Mouse (Mus musculus): ENCODE data around the gene Gal3st4. TPM values are rescaled to one million over a fixed set of nuclear protein-coding genes. Genes with fewer than 3 reads are reported as not detected.
"Not testable (repeated sequence)": the region's sequence is repeated elsewhere in the genome, so short reads cannot be mapped to it uniquely, and the experiment has no call there.

Gene Gal3st4
- polyA plus RNA-seq, 1 experiment, result not detected

DNA sequence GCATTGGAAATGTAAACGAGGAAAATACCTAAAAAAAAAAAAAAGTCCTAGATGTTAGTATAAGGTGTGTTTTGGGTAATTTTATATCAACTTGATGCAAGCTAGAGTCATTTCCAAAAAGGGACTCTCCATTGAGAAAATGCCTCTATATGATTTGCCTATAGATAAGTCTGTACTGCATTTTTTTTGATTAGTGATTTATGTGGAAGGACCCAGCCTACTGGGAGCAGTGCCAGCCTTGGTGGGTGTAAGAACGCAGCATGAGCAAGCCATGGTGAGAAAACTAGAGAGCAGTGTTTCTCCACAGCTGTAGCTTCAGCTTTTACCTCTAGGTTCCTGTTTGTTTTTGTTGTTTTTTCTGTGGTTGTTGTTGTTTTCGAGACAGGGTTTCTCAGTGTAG is 49.4 kb downstream of the Gal3st4 start:
- no peak for TF ChIP-seq MYOD1 (IDR thresholded peaks at IDR 0.05; ENCODE audit: control insufficient read depth in 1 of 3, insufficient read length in 2 of 3, low read depth in 2 of 3)
- TF ChIP-seq MAX (IDR thresholded peaks at IDR 0.05; ENCODE audit: low read depth), result no peak
- TF ChIP-seq REST (IDR thresholded peaks at IDR 0.05; ENCODE audit: insufficient read depth, insufficient read length), result no peak
- no peak for TF ChIP-seq TCF12 (IDR thresholded peaks at IDR 0.05; ENCODE audit: insufficient read depth, poor library complexity, severe bottlenecking)
- TF ChIP-seq POLR2AphosphoS2 (IDR thresholded peaks at IDR 0.05; ENCODE audit: insufficient read length, low read depth), result no peak
- no peak for TF ChIP-seq TCF3 (IDR thresholded peaks at IDR 0.05; ENCODE audit: insufficient read length, low read depth)
- no peak for TF ChIP-seq MYOG (IDR thresholded peaks at IDR 0.05; ENCODE audit: control insufficient read depth in 1 of 3, insufficient read depth in 1 of 3, insufficient read length in 2 of 3, low read depth in 2 of 3)
- TF ChIP-seq USF1 (IDR thresholded peaks at IDR 0.05; ENCODE audit: low read depth), result no peak
- no peak for TF ChIP-seq POLR2A (IDR thresholded peaks at IDR 0.05; ENCODE audit: insufficient read length, low read depth)
- no peak for TF ChIP-seq E2F4 (IDR thresholded peaks at IDR 0.05; ENCODE audit: insufficient read depth)
- TF ChIP-seq SRF (IDR thresholded peaks at IDR 0.05; ENCODE audit: control insufficient read depth, insufficient read length, low read depth), result no peak
- TF ChIP-seq CEBPB (IDR thresholded peaks at IDR 0.05; ENCODE audit: insufficient read depth, poor library complexity, severe bottlenecking), result no peak
- H3K36me3 ChIP-seq (ENCODE audit: control insufficient read depth, insufficient read depth), result no peaks in the 10 kb centered on the region
- H3K79me2 ChIP-seq (ENCODE audit: control insufficient read depth, insufficient read depth), result no peaks in the 10 kb centered on the region
- no peaks in the 10 kb centered on the region for H3K27me3 ChIP-seq (ENCODE audit: control insufficient read depth, insufficient read depth, insufficient read length)
- no peak overlapping the region for H3K4me2 ChIP-seq (ENCODE audit: low read depth)
- H3ac ChIP-seq (ENCODE audit: control insufficient read depth, insufficient read length), result no peak overlapping the region
- no peak overlapping the region for H3K4me3 ChIP-seq

- Histone ChIP-seq H3K36me3 (ENCODE audit: control insufficient read depth, insufficient read depth) (no peaks in the 10 kb centered on the region), H3K79me2 (ENCODE audit: control insufficient read depth, insufficient read depth) (no peaks in the 10 kb centered on the region), H3ac (ENCODE audit: control insufficient read depth, insufficient read length) (no peak overlapping the region), H3K27me3 (ENCODE audit: control insufficient read depth, insufficient read depth, insufficient read length) (no peaks in the 10 kb centered on the region), H3K4me3 (no peak overlapping the region), H3K4me2 (ENCODE audit: low read depth) (no peak overlapping the region)
- no peak for TF ChIP-seq USF1 (IDR thresholded peaks at IDR 0.05; ENCODE audit: low read depth)
- TF ChIP-seq MYOG (IDR thresholded peaks at IDR 0.05; ENCODE audit: control insufficient read depth in 1 of 3, insufficient read depth in 1 of 3, insufficient read length in 2 of 3, low read depth in 2 of 3), result no peak
Measured at GRCm38 (mm10) chr5:138222111-138222510, 50.5 kb downstream of the Gal3st4 start.

- Histone ChIP-seq H3K27me3 (ENCODE audit: control insufficient read depth, insufficient read depth, insufficient read length) (no peaks in the 10 kb centered on the region), H3ac (ENCODE audit: control insufficient read depth, insufficient read length) (no peak overlapping the region), H3K4me3 (no peak overlapping the region), H3K36me3 (ENCODE audit: control insufficient read depth, insufficient read depth) (no peaks in the 10 kb centered on the region), H3K4me2 (ENCODE audit: low read depth) (no peak overlapping the region), H3K79me2 (ENCODE audit: control insufficient read depth, insufficient read depth) (no peaks in the 10 kb centered on the region)
- no peak for TF ChIP-seq TCF3 (IDR thresholded peaks at IDR 0.05; ENCODE audit: insufficient read length, low read depth)
Measured at GRCm38 (mm10) chr5:138219864-138220263, 52.8 kb downstream of the Gal3st4 start.

- not testable (repeated sequence) for H3ac ChIP-seq (ENCODE audit: control insufficient read depth, insufficient read length); H3K4me2 ChIP-seq (ENCODE audit: low read depth); H3K27me3 ChIP-seq (ENCODE audit: control insufficient read depth, insufficient read depth, insufficient read length); H3K4me3 ChIP-seq; H3K36me3 ChIP-seq (ENCODE audit: control insufficient read depth, insufficient read depth); H3K79me2 ChIP-seq (ENCODE audit: control insufficient read depth, insufficient read depth)
Measured at GRCm38 (mm10) chr5:138216632-138217031, 56.0 kb downstream of the Gal3st4 start.

Other genes starting within 250 kb of the Gal3st4 start
- not detected for gene Smok3c, start 219.6 kb downstream of the Gal3st4 start, polyA plus RNA-seq (2012; fragmentation: generic; extraction: Trizol)
- 5.1 TPM for gene Zkscan1, start 187.8 kb downstream of the Gal3st4 start, polyA plus RNA-seq (2012; fragmentation: generic; extraction: Trizol)
- gene Zscan21, start 155.9 kb downstream of the Gal3st4 start, polyA plus RNA-seq (2012; fragmentation: generic; extraction: Trizol), result 12.3 TPM
- gene Zfp113, start 117.1 kb downstream of the Gal3st4 start, polyA plus RNA-seq (2012; fragmentation: generic; extraction: Trizol), result 3.0 TPM
- gene Cops6, start 111.8 kb downstream of the Gal3st4 start, polyA plus RNA-seq (2012; fragmentation: generic; extraction: Trizol), result 186 TPM
- 10.4 TPM for gene Ap4m1, start 100.8 kb downstream of the Gal3st4 start, polyA plus RNA-seq (2012; fragmentation: generic; extraction: Trizol)
- 55.4 TPM for gene Mcm7, start 100.4 kb downstream of the Gal3st4 start, polyA plus RNA-seq (2012; fragmentation: generic; extraction: Trizol)
- gene Taf6, start 85.4 kb downstream of the Gal3st4 start, polyA plus RNA-seq (2012; fragmentation: generic; extraction: Trizol), result 47.1 TPM
- 11.5 TPM for gene Cnpy4, start 85.4 kb downstream of the Gal3st4 start, polyA plus RNA-seq (2012; fragmentation: generic; extraction: Trizol)
- 2.5 TPM for gene Mblac1, start 78.5 kb downstream of the Gal3st4 start, polyA plus RNA-seq (2012; fragmentation: generic; extraction: Trizol)
- gene Nxpe5, start 46.9 kb downstream of the Gal3st4 start, polyA plus RNA-seq (2012; fragmentation: generic; extraction: Trizol), result not detected
- gene Lamtor4, start 17.4 kb downstream of the Gal3st4 start, polyA plus RNA-seq (2012; fragmentation: generic; extraction: Trizol), result 97.7 TPM
- 6.7 TPM for gene BC037034, start 8.8 kb downstream of the Gal3st4 start, polyA plus RNA-seq (2012; fragmentation: generic; extraction: Trizol)
- gene Gm43720, start 7.1 kb upstream of the Gal3st4 start, polyA plus RNA-seq (2012; fragmentation: generic; extraction: Trizol), result 0.01 TPM
- gene Gpc2, start 7.2 kb upstream of the Gal3st4 start, polyA plus RNA-seq (2012; fragmentation: generic; extraction: Trizol), result 0.54 TPM
- gene Stag3, start 7.4 kb upstream of the Gal3st4 start, polyA plus RNA-seq (2012; fragmentation: generic; extraction: Trizol), result 0.01 TPM
- 0.04 TPM for gene Pvrig, start 69.1 kb upstream of the Gal3st4 start, polyA plus RNA-seq (2012; fragmentation: generic; extraction: Trizol)
- 2.1 TPM for gene Zfp157, start 168.6 kb upstream of the Gal3st4 start, polyA plus RNA-seq (2012; fragmentation: generic; extraction: Trizol)